In genomic region chr7:19923354-19923753, GRCm38 (mm10) we compare ENCODE assay signal across 22 mouse cellular contexts. TPM values are rescaled to one million over a fixed set of nuclear protein-coding genes. Genes with fewer than 3 reads are reported as not detected.
DNase-seq lines count a peak whose midpoint lies in the region; ATAC-seq and TF ChIP-seq lines count a peak whose summit lies in the region.
"Had no signal": no experiment of that assay in that cellular context is flagged by ENCODE, and none has a peak within 500 bp of the region (broad histone marks: within the 10 kb centered on the region; RNA-seq: fewer than 3 reads in every experiment).

No protein-coding gene starts in this region.

- WGBS in heart, postnatal 0 days, result 57% methylated on average over 2 of the region's 2 CpGs
- 18% methylated on average over 2 of the region's 2 CpGs for WGBS in lung, postnatal 0 days

- H3K4me2 ChIP-seq in heart, postnatal 0 days (ENCODE audit: low read depth, low read length), result no peak overlapping the region
- no peak overlapping the region for H3K4me2 ChIP-seq in lung, postnatal 0 days (replicated peaks; ENCODE audit: low read depth, low read length)
- H3K4me2 ChIP-seq: embryonic facial prominence, embryonic 15.5 days had no signal

- peaks cover 4% of the 10 kb centered on the region for H3K36me3 ChIP-seq in heart, postnatal 0 days (replicated peaks; ENCODE audit: control insufficient read depth, insufficient read depth, low read length)
- no peaks in the 10 kb centered on the region for H3K36me3 ChIP-seq in lung, postnatal 0 days (ENCODE audit: insufficient read depth, low read length)
- H3K36me3 ChIP-seq: hindbrain, embryonic 10.5 days had no signal

- no peaks in the 10 kb centered on the region for H3K9me3 ChIP-seq in heart, postnatal 0 days (replicated peaks; ENCODE audit: control insufficient read depth, low read length)
- no peaks in the 10 kb centered on the region for H3K9me3 ChIP-seq in lung, postnatal 0 days (ENCODE audit: low read length)
- H3K9me3 ChIP-seq: embryonic facial prominence, embryonic 15.5 days; forebrain, embryonic 10.5 days; hindbrain, embryonic 10.5 days had no signal

- H3K9ac ChIP-seq in heart, postnatal 0 days (replicated peaks; ENCODE audit: low read depth, low read length), result no peak overlapping the region
- H3K9ac ChIP-seq in lung, postnatal 0 days (replicated peaks; ENCODE audit: low read depth), result no peak overlapping the region
- H3K9ac ChIP-seq: embryonic facial prominence, embryonic 15.5 days; liver, embryonic 14.5 days had no signal

- no peak for DNase-seq in heart, postnatal 0 days (ENCODE audit: low spot score)
- no peak for DNase-seq in heart, postnatal 10 days
- DNase-seq in naive thymus-derived CD4-positive, alpha-beta T cell, adult 2 months (ENCODE audit: low read depth), result peak; percentile 48
- DNase-seq in thymus, postnatal 4 days, result peak; percentile 57
- DNase-seq in frontal cortex, postnatal 10 days (ENCODE audit: low spot score in 2 of 2), result no peak
- DNase-seq in lung, postnatal 0 days (ENCODE audit: low spot score), result no peak
- DNase-seq: adrenal gland, adult 8-10 months; cerebellum, postnatal 25 days; heart, adult 18-20 months had no signal

- H3K27me3 ChIP-seq in heart, postnatal 0 days (ENCODE audit: control insufficient read depth, insufficient read depth, low read length), result no peaks in the 10 kb centered on the region
- H3K27me3 ChIP-seq in lung, postnatal 0 days (replicated peaks; ENCODE audit: insufficient read depth, low read length), result no peaks in the 10 kb centered on the region
- H3K27me3 ChIP-seq: embryonic facial prominence, embryonic 15.5 days had no signal

- H3K27ac ChIP-seq in heart, postnatal 0 days (ENCODE audit: low read depth), result peak overlapping the region; percentile 38; the same call in 1 of the 2 replicates
- H3K27ac ChIP-seq in lung, postnatal 0 days (ENCODE audit: low read length), result no peak overlapping the region
- H3K27ac ChIP-seq: embryonic facial prominence, embryonic 15.5 days; forebrain, embryonic 10.5 days; hindbrain, embryonic 10.5 days; liver, embryonic 14.5 days had no signal

- no peak overlapping the region for H3K4me3 ChIP-seq in heart, postnatal 0 days (ENCODE audit: low read depth, low read length)
- no peak overlapping the region for H3K4me3 ChIP-seq in lung, postnatal 0 days (ENCODE audit: low read depth, low read length)
- H3K4me3 ChIP-seq: embryonic facial prominence, embryonic 15.5 days; forebrain, embryonic 10.5 days; hindbrain, embryonic 10.5 days had no signal

- H3K4me1 ChIP-seq in heart, postnatal 0 days (ENCODE audit: control insufficient read depth, insufficient read depth), result peaks cover 5% of the 10 kb centered on the region; the same call in 1 of the 2 replicates
- H3K4me1 ChIP-seq in lung, postnatal 0 days (ENCODE audit: insufficient read depth, low read depth, low read length), result no peaks in the 10 kb centered on the region

- intact Hi-C loops in heart, postnatal 10 days (cut with DNase I), result no loop called here

- TF ChIP-seq CTCF in heart, postnatal 0 days (IDR thresholded peaks at IDR 0.05; ENCODE audit: low read depth), result no peak
- TF ChIP-seq CTCF in lung, postnatal 0 days (IDR thresholded peaks at IDR 0.05), result no peak

- no peak for ATAC-seq in heart, postnatal 0 days (ENCODE audit: insufficient read depth, low read depth)
- peak; percentile 53 for ATAC-seq in common myeloid progenitor, adult 5-6 weeks (replicated peaks; ENCODE audit: low read depth, poor library complexity, severe bottlenecking)
- no peak for ATAC-seq in lung, postnatal 0 days

- no peak for TF ChIP-seq EP300 in heart, postnatal 0 days (IDR thresholded peaks at IDR 0.05; ENCODE audit: low read depth)
- no peak for TF ChIP-seq EP300 in lung, postnatal 0 days (IDR thresholded peaks at IDR 0.05)

RNA-seq across cellular contexts. Expression of gene Pvr, which starts 2.4 kb away (rescaled TPM):
- total RNA-seq in heart, postnatal 0 days (2014; rRNA removed; ENCODE audit: low replicate concordance), result 25.8 and 26.1 TPM in 2 replicates
- 11.3 and 11.6 TPM in 2 replicates for polyA plus RNA-seq in heart, postnatal 0 days (2015; fragmentation: Nextera tagmentation; extraction: Ambion mirVana)
- 10 to 100 TPM; 21.2 to 23.1 TPM for total RNA-seq in heart, postnatal 10 days (2021)
- total RNA-seq in common myeloid progenitor, adult 5-6 weeks (2017), result 7.7 and 9.7 TPM in 2 replicates
- 20.8 and 24.3 TPM in 2 replicates for polyA plus RNA-seq in lung, postnatal 0 days (2015; fragmentation: Nextera tagmentation; extraction: Ambion mirVana)

RNA-seq across cellular contexts. Expression of gene Igsf23, which starts 27.2 kb away (rescaled TPM):
- 3.9 and 12.4 TPM in 2 replicates for total RNA-seq in heart, postnatal 0 days (2014; rRNA removed; ENCODE audit: low replicate concordance)
- 3.6 and 4.1 TPM in 2 replicates for polyA plus RNA-seq in heart, postnatal 0 days (2015; fragmentation: Nextera tagmentation; extraction: Ambion mirVana)
- total RNA-seq in heart, postnatal 10 days (2021), result 1 to 10 TPM; 1.4 to 3.6 TPM
- total RNA-seq in common myeloid progenitor, adult 5-6 weeks (2017), result 0.29 and 0.46 TPM in 2 replicates
- polyA plus RNA-seq in lung, postnatal 0 days (2015; fragmentation: Nextera tagmentation; extraction: Ambion mirVana), result 0.70 and 0.90 TPM in 2 replicates
- total RNA-seq: adrenal gland, adult 8-10 months; gastrocnemius, adult 8-10 months; left cerebral cortex, postnatal 25 days had no signal
- polyA plus RNA-seq: brain, embryonic 14.5 days; forebrain, embryonic 10.5 days; neural tube, embryonic 11.5 days had no signal

RNA-seq across cellular contexts. Expression of gene Ceacam19, which starts 35.6 kb away (rescaled TPM):
- total RNA-seq in heart, postnatal 0 days (2014; rRNA removed; ENCODE audit: low replicate concordance), result not detected in 2 replicates
- not detected in 2 replicates for polyA plus RNA-seq in heart, postnatal 0 days (2015; fragmentation: Nextera tagmentation; extraction: Ambion mirVana)
- total RNA-seq in heart, postnatal 10 days (2021), result not detected
- not detected in 2 replicates for total RNA-seq in common myeloid progenitor, adult 5-6 weeks (2017)
- 0.04 TPM in 1 of 2 replicates, not detected in the other for polyA plus RNA-seq in lung, postnatal 0 days (2015; fragmentation: Nextera tagmentation; extraction: Ambion mirVana)
- total RNA-seq: adrenal gland, adult 8-10 months; gastrocnemius, adult 8-10 months; heart, adult 18-20 months; layer of hippocampus, adult 8-10 months; left cerebral cortex, postnatal 25 days had no signal
- polyA plus RNA-seq: forebrain, embryonic 10.5 days; heart, embryonic 14.5 days; hindbrain, embryonic 10.5 days; lung, embryonic 16.5 days; neural tube, embryonic 11.5 days had no signal

RNA-seq across cellular contexts. Expression of gene Ceacam20, which starts 41.9 kb away (rescaled TPM):
- not detected in 2 replicates for total RNA-seq in heart, postnatal 0 days (2014; rRNA removed; ENCODE audit: low replicate concordance)
- polyA plus RNA-seq in heart, postnatal 0 days (2015; fragmentation: Nextera tagmentation; extraction: Ambion mirVana), result not detected in 2 replicates
- total RNA-seq in heart, postnatal 10 days (2021), result not detected
- total RNA-seq in common myeloid progenitor, adult 5-6 weeks (2017), result not detected in 2 replicates
- polyA plus RNA-seq in lung, postnatal 0 days (2015; fragmentation: Nextera tagmentation; extraction: Ambion mirVana), result not detected in 2 replicates
- total RNA-seq: adrenal gland, adult 8-10 months; gastrocnemius, adult 8-10 months; heart, adult 18-20 months; layer of hippocampus, adult 8-10 months; left cerebral cortex, postnatal 25 days had no signal
- polyA plus RNA-seq: brain, embryonic 14.5 days; embryonic facial prominence, embryonic 15.5 days; forebrain, embryonic 10.5 days; heart, embryonic 14.5 days; hindbrain, embryonic 10.5 days; limb, embryonic 14.5 days; liver, embryonic 14.5 days; lung, embryonic 16.5 days; neural tube, embryonic 11.5 days had no signal

Comparison
In these comparisons a context has a peak if more than half of its experiments do, and no peak if none do; other contexts are left out.
1. DNase-seq: peak in naive thymus-derived CD4-positive, alpha-beta T cell, adult 2 months (single experiment) and thymus, postnatal 4 days (single experiment); none in heart, postnatal 0 days (single experiment), heart, postnatal 10 days (0 of 2), frontal cortex, postnatal 10 days (0 of 2) and lung, postnatal 0 days (single experiment).